Mouse (Mus musculus) heart, adult 2 months (tissue): Measurements from ENCODE around the gene Fn3krp.

ENCODE experiments used
- CTCF ChIP-seq: fragments of 200-600 bp; IDR thresholded peaks from 2 replicates; pipeline ENCODE4 v1.8.1; 2022; ENCODE audit warnings: antibody characterized with exemption, mild to moderate bottlenecking, moderate library complexity
- EP300 ChIP-seq: fragments of 200-500 bp; IDR thresholded peaks from 2 replicates; pipeline ENCODE4 v1.6.1; 2011; ENCODE audit warnings: low read depth, low read length, control low read depth; ENCODE audit not compliant: insufficient read depth
- POLR2A ChIP-seq: fragments of 200-500 bp; IDR thresholded peaks from 2 replicates; pipeline ENCODE4 v1.6.1; 2011; ENCODE audit warnings: mild to moderate bottlenecking, low read depth, low read length, control low read depth; ENCODE audit not compliant: insufficient read depth

DNA sequence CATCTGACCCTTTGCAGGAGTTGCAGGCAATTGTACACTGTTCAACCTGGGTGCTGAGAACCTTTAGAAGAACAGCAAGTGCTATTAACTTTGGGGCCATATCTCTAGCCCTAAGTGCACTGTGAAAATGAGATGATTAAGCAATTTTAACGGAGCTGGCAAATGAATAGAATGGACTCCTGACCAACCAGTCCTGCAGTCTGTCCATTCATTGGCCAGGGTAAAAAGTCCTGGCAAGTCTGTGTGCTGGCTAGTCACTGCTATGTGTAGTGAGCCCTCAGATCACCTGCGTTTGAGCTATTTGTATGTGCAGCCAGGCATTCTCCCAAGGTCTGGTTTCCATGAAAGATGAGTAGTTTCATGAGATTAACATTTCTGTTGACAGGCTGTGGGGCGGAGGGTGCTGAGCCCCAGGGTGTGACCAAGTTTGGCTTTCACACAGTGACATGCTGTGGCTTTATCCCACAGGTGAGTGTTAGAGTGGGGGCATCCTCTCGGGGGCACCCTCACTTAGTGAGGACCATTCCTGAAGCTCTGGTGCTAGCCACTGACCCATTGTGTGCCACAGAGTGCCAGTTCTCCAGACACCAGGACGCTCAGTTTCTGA lies 18.6 kb downstream of the Fn3krp start:
- TF ChIP-seq CTCF: no peak
- TF ChIP-seq POLR2A: no peak
- no peak for TF ChIP-seq EP300
